Mouse (Mus musculus): Measurements from ENCODE around the gene 1700001F09Rik.
"Not testable (repeated sequence)": the region's sequence is repeated elsewhere in the genome, so short reads cannot be mapped to it uniquely, and the experiment has no call there.

The 1700001F09Rik gene

DNA sequence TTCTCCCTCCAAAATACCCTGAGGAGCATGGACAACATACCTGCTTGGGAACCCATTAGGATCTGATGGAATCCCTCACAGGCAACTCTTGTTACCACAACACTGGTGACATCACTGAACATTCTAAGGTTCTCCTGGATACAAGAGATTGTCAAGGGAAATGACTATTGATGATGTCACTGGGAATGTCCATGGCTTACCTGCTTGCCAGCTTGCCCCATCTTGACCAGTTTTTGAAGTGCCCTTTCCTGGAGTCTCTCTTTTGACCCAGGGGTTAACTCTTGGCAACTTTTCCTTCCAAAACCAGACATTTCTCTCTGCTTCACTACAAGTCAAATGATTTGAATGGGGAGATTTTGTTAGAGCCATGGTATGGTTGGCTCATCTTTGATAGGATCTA lies at the start of gene 1700001F09Rik:
Gene 1700001F09Rik, minus strand, starts transcription at position 101 of the 400 bp plus-strand sequence.
- DNase-seq (ENCODE audit: low read depth) = not testable (repeated sequence)

DNA sequence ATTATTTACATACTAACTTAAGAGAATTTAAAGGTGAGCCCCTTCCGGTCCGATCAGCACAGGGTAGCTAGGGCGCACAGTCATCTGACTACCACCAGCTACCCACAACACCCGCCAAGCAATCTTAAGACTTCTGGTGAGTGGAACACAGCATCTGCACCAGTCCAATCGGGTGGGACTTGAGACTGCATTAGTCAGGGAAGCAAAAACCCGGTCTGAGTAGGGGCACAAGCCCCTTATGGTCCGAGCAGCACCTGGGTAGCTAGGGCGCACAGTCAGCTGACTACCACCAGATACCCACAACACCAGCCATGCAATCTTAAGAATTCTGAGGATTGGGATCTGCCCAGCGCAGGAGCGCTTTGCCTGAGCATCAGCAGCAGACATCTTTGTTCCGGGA lies 14.1 kb upstream of the 1700001F09Rik start:
- not testable (repeated sequence) for DNase-seq (ENCODE audit: low read depth)

DNA sequence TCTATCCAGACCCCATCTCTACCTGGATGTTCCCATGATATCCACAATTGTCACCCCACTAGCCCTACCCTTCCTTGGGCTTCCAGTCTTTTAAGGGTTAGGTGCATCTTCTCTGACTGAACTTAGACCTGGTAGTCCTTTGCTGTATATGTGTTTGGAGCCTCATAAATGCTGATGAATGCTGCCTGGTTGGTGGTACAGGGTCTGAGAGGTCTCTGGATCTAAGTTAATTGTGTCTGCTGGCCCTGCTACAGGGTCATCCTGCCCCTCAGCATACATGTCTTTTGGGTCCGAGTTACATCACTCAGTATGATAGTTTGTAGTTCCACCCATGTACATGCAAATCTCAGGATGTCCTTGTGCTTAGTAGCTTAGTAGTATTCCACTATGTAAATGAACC lies 11.6 kb upstream of the 1700001F09Rik start:
- not testable (repeated sequence) for DNase-seq (ENCODE audit: low read depth)

DNA sequence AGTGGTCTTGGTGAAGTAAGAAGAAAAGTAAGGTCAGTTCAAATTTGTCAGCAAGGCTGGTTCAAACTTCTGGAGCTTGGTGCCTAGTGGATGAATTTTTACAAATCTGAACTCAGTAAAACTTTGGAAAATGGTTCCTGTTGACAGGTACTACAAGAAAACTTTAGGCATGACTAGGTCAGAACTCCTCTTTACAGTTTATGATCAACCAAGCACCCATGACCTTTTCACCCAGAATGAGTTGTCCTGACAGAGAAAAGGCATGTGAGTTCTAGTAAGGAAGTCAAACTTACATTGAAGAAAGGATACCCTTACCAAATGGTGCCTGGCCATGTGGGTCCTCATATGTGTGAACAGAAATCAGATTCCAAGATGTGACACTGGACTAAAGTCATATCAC lies 9.9 kb upstream of the 1700001F09Rik start:
- DNase-seq (ENCODE audit: low read depth) = not testable (repeated sequence)

DNA sequence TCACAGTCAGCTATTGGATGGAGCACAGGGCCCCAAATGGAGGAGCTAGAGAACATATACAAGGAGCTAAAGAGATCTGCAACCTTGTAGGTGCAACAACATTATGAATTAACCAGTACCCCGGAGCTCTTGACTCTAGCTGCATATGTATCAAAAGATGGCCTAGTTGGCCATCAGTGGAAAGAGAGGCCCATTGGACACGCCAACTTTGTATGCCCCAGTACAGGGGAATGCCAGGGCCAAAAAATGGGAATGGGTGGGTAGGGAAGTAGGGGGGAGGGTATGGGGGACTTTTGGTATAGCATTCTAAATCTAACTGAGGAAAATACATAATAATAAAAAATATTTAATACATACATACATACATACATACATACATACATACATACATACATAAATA lies 5.3 kb upstream of the 1700001F09Rik start:
- DNase-seq (ENCODE audit: low read depth) = not testable (repeated sequence)

DNA sequence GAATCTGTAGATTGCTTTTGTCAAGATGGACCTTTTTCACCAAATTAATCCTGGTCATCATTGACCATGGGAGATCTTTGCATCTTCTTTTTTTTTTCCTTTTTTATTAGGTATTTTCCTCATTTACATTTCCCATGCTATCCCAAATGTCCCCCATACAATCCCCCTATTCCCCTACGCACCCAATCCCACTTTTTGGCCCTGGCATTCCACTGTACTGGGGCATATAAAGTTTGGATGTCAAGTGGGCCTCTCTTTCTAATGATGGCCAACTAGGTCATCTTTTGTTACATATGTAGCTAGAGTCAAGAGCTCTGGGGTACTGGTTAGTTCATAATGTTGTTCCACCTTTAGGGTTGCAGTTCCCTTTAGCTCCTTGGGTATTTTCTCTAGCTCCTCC lies 10.0 kb downstream of the 1700001F09Rik start:
- not testable (repeated sequence) for DNase-seq (ENCODE audit: low read depth)

DNA sequence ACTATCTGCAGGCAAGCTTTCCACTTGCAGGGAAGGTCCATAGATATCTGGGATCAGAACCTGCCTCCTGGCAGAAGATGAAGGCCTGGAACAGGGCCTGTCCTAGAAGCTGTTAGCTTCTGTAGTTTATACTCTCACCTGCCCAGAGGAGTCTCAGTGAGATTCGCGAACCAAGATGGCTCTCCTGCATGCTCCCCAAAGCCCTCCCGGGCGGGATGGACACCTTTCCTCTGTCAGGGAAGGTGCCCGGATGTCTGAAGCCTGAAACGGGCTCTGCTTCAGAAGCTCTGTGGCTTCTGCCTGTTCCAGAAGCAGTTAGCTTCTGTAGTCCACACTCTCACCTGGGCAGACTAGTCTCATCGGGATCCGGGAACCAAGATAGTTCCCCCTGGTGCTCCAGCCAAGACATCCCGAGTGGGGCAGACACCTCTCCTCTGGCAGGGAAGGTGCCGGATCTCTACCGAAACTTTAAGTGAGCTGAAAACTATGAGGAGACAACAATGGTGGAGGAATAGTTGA lies 16.2 kb downstream of the 1700001F09Rik start:
- not testable (repeated sequence) for DNase-seq (ENCODE audit: low read depth)

DNA sequence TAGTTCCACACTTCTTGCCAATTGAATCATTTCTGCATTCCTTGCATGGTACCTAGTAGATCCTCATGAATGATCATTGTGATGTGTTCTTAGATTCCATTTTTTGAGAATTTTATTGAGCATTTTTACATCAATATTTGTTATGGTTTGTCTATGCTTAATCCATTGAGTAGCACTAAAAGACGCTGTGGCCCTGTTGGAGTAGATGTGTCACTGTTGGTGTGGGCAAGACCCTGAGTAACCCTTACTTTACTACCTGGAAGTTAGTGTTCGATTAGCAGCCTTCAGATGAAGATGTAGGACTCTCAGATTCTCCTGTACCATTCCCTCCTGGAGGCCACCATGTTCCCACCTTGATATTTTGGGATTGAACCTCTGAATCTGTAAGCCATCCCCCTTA lies 19.0 kb downstream of the 1700001F09Rik start:
- DNase-seq (ENCODE audit: low read depth) = not testable (repeated sequence)

DNA sequence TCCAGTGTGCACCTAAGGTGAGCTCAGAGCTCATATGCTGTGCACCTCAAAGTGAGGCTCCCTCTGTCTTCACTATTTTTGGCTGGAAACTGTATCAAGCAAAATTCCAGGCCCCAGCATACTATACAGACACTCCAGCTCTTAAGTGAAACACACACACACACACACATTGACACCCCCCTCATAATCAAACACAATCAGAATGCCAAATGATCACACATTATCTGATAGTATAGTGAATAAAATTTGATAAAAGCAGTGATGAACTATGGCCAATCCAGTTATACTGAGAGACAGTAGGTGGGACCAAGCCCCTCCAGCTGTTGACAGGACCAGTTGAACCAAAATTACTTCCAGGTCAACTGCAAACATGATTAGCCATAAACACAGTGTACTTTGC lies 28.1 kb downstream of the 1700001F09Rik start:
- not testable (repeated sequence) for DNase-seq (ENCODE audit: low read depth)

DNA sequence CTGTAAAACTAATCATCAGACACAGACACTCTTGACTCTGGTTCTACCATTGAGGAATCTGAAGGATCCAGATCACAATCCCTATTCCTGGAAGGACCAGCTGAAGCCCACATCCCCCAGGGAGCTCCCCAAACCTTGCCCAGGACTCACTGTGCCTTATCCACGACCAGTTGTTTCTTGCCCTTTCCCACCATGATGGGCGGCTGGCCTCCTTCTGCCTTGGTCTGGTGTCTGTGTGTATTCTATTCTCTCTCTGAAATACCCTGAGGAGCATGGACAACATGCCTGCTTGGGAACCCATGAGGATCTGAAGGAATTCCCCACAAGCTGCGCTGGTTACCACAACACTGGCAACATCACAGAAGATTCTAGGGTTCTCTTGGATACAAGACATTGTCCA lies 54.1 kb downstream of the 1700001F09Rik start, which contains the start of gene Gm8127:
Gene Gm8127, minus strand, starts transcription at position 330 of the 400 bp plus-strand sequence.
- not testable (repeated sequence) for DNase-seq (ENCODE audit: low read depth)

Measured in c-Kit-positive CD71-positive TER-119-negative erythroid progenitor cells, embryonic 14.5 days (primary cell).